Mouse (Mus musculus): ENCODE results near the gene Ctrb1.

DNA sequence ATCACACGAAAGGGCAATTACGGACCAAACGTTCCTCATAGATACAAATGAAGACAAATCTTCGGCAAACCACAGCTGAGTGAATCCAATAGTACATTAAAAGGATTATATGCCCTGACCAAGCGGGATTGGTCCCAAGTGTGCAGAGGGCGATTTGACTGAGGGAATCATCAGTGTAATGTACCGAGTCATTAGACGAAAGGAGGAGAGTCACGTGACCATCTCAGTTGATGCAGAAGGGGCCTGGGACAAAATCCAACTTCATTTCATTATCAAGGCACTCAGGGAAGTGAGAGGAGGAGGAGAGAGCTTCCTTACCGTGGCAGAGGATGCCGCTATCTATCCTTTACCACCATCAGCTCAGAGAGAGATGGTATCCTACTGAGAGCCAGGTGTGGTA, 9.7 kb downstream of the Ctrb1 start:
- TF ChIP-seq CTCF (IDR thresholded peaks at IDR 0.05; ENCODE audit: borderline replicate concordance, insufficient read depth, low read depth, low read length) (no peak), POLR2A (IDR thresholded peaks at IDR 0.05; ENCODE audit: borderline replicate concordance, insufficient read depth, low read length) (no peak)

All from cerebellum, adult 2 months (tissue).